Mouse (Mus musculus) megakaryocyte-erythroid progenitor cell, adult 5-6 weeks (primary cell): ENCODE measurements around the gene Cyp11a1. TPM values are rescaled to one million over a fixed set of nuclear protein-coding genes. Genes with fewer than 3 reads are reported as not detected.

Experiments used
- ATAC-seq: replicated peaks from 2 replicates; pipeline ENCODE4 v1.8.0; 2016; ENCODE audit warnings: mild to moderate bottlenecking, inconsistent platforms; ENCODE audit not compliant: severe bottlenecking, poor library complexity, low FRiP score, low TSS enrichment
- total RNA-seq, 2 experiments: library from RNA; stranded (forward) in 1 of 2; stranded (reverse) in 1 of 2; fragments of 200-1000, 215-1000 nt in 1 of 2; fragments of >200 nt in 1 of 2; fragmentation: Nextera tagmentation in 1 of 2; gene quantifications; 2 replicates each; pipeline ENCODE4 v1.2.3; 2014 to 2017

Cyp11a1 gene
- total RNA-seq, 2 experiments from 2014 or later: not detected

DNA sequence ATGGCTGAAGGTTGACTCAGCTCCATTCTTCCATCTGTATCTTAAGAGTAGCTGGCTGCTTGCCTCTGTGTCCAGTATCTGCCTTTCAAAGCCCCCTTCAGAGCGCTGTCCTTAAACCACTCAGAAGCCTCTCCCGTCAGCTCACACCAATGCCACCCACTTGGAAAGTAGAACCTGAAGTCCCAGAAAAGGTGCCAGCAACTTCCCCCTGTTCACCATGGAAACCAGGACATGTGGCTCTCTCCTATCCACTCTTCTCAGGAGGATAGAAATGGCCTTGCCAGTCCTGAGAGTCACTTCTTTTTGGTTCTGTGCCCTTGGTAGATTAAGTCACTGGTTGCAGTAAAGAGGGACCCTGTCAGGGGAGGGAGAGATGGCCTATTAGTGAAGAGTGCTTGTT lies 7.5 kb upstream of the Cyp11a1 start:
- ATAC-seq: no peak

DNA sequence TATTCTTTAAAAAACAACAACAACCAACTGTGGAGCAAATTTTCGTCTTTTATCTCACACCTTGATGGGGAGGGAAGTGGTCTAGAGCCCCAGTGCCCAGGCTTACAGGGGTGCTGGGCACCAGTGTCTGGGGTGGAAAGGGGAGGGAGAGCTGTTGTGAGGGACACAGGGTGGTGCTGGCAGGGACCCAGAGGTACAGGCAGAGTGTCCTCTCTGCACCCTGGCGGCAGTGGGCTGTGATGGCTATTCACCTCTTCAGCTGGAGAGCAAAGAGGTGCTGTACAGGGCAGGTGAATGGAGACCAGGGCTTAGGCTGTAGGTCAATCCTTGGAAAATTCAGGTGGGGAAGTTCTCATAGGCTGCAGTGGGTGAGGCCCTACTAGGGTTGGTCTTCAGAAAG lies 6.5 kb upstream of the Cyp11a1 start:
- no peak for ATAC-seq

DNA sequence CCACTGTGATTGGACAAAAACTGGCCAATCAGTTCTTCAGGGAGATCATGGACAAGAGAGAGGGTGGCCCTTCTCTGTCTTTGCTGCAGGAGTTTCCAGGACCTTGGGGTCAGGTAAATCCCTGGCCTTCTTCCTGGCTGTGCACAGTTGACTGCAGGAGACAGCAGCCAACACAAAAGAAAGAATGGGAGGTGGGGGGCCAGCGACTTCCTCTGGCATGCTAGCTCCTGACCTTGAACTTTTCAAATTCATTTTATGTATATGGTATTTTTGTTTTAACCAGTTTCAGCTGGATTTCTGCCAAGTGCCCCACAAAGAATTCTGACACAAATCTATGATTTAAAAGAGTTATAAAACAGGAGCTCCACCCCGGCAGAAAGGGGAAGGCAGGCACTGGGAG lies 2.9 kb upstream of the Cyp11a1 start:
- ATAC-seq: no peak

DNA sequence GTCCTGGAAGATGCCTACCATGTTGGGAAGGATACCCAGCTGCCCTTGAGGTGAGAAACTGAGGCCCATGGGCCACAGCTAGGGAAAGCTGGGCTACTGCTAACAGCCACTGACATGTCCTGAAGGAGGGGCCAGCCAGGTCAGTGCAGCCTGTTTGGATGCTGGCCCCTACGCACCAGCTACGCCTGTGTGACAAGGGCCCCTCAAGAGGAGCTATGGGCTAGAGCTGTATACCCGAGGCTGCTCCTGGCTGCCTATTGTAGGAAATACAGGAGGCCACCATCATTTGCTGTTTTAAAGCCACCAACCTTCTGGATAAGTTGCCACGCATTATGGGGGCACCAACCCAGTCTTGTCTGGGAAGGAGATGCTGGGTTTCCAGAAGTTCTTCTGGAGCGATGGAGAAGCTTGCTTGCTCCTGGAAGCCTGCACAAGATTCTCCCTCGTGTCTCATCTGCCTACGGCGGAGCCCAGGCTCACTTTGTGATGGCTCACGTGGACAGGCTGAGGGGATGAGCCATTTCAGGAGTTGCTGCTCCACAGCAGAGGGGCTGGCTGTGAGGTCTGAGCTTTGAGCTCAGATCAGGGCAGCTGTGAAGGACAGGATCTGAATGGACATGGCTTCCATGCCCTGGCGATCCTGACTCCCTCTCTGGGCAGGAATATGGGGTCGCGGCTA lies 2.3 kb downstream of the Cyp11a1 start:
- no peak for ATAC-seq

DNA sequence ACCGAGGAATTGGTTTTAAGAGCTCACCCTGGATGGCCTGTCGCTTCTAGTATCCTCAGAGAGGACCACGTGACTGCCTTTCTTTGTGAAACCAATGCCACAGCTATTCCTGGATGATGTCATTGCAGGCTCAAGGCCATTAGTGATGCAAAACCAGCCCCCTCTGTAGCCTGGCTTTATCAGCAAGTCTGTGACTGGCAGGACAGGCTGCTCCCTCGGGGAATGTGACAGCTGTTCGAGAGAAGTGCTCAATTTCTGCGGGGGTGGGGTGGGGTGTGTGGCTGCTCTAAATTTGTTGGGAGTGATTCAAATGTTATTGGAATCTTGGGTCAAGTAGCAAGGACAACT lies 2.8 kb downstream of the Cyp11a1 start:
- ATAC-seq: no peak

DNA sequence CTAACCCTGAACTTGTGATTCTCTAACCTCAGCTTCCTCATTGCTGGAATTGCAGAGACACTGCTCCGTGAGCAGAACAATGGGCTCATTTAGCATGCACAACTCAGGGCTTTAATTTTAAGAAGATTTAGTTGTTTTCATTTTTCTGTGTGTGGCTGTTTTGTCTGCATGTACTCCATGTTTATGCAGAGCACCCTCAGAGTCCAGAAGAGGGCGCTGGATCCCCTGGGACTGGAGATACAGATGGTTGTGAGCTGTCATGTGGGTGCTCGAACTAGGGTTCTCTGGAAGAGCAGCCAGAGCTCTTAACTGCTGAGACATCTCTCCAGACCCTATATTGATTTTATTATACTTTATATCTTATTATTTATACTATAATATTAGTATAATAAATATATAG lies 3.4 kb downstream of the Cyp11a1 start:
- ATAC-seq: no peak

DNA sequence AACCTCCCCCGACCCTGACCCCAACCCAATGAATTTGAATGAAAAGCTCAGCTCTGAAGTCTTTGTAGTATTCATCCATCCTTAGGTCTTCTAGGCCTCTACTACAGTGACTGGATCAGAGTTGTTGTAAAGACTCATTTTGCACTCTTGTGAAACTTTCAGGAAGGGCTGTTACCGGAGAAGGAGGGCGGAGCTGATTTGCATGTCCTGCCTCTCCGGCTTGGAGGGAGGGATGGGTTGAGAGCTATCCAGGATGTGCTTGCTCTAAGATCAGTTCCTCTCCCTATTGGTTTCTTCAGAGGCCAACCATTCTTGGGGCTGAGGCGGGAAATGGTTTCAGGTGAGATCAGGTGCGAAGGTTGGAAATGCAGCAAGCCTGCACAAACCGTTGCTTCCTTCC lies 4.8 kb downstream of the Cyp11a1 start:
- no peak for ATAC-seq

DNA sequence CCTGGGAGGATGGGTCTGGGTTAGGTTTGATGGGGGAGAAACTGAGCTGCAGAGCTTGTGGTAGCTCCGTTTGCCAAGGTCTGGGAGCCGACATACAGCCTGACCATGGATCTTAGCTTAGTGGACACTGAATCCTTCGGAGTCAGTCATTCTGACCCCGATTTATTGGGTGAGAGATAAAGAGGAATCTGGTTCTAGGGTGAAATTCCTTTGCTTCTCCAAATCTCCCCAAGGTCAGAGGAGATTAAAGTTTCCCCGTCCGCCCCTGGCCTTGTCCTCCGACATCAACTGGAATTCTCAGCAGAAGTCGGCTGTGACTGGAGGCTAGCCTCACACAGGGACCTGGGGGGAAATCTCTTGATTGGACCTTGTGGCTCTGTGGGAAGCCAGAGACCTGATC lies 5.3 kb downstream of the Cyp11a1 start:
- no peak for ATAC-seq

DNA sequence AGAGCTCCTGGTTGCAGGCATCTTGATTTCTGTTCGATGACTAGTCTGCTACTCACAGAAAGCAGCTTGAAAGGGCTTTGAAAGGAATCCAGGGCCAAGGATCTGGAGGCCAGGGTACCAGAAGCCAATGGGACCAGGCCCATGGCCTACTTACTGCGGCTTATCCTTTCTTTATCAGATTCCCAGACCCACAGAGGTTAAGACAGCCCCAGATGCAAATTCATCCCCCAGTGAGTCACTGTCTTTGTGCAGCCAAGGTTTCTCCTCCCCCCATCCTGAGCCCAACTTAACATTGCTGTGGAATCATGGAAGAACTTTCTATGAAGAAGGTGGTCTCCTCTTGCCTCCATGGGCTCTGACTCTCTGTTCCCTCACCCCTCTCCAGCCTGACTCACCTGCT lies 6.3 kb downstream of the Cyp11a1 start:
- no peak for ATAC-seq

DNA sequence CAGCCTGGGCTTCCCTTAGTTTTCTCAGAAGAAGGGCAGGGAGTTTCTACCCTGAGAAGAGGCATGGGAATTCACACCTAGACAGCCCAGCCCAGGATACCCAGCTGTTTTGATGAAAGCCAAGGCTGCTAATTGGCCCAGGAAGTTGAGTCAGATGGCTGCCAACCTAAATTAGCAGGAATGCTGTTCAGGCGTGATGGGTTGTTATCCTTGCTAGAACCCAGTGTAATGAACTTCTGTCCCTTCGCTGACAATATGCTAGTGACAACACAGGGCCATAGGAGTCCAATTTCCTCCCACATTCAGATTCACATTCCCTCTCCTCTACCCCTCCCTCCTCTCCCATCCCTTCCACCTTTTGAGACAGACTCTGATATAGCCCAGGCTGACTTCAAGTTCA lies 6.7 kb downstream of the Cyp11a1 start:
- ATAC-seq: no peak

DNA sequence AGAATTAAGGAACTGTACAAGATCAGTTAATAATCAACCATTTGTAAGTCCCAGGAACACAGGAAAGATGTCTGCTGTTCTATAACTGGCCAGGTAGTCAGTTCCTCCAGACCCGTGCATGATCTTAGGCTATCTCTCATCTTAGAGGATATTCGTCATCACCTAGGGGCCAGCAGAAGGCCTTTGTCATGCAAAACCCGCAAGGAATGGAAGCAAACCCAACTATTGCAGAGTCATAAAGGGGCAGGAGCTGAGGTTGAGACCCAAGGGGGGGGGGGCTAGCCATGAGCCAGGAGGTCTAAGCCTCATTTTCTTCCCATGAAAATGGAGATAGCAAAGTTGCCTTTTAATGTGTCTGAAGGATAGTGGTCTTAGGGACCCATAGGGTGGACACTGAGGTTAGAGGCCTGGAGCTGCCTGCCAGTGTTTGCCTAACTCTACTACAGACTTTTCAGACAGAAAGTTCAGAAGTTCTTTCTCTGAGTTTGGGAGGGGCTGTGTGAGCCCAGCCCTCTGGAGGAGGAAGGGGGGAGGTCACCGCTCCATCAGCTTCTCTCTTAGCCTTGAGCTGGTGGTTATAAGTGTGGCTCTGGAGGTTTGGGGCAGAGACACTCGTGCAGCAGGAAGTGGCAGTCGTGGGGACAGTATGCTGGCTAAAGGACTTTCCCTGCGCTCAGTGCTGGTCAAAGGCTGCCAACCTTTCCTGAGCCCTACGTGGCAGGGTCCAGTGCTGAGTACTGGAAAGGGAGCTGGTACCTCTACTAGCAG lies 8.4 kb downstream of the Cyp11a1 start:
- ATAC-seq: no peak

DNA sequence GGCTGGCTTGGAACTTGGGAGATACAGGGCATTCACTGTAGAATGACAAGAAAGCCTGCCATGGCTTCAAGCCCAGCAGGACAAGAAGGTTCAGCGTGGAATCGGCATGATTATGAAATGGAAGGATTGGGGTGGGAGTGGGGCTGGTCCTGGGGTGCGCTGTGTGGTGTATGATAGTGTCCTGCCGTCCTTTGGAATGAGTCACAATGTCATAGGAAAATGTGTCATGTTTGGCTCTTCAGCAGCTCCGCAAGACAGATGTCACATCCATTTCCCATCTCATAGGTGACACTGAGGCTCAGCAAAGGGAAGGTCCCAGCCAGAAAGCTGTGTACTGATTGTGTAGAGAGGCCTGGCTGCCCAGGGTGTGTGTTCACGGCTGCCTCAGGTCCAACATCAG lies 9.6 kb downstream of the Cyp11a1 start:
- ATAC-seq: no peak

DNA sequence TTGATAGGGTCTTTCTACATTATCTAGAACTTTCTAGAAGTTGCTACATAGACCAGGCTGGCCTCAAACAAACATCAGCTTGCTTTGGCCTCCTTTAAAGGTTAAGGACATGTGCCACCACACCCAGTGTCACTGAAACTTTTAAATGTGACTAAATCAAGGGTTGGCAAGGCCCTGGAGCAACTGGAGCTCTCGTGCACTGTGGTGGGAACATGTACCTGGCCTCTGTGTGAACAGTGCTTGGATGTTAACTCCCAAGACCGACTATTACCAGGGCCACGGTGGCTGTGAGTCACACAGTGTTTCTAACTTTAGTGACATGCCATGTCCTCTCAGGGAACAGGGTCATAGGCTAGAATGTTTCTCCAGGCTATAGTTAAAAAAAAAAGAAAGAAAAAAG lies 10.8 kb downstream of the Cyp11a1 start:
- ATAC-seq: no peak

DNA sequence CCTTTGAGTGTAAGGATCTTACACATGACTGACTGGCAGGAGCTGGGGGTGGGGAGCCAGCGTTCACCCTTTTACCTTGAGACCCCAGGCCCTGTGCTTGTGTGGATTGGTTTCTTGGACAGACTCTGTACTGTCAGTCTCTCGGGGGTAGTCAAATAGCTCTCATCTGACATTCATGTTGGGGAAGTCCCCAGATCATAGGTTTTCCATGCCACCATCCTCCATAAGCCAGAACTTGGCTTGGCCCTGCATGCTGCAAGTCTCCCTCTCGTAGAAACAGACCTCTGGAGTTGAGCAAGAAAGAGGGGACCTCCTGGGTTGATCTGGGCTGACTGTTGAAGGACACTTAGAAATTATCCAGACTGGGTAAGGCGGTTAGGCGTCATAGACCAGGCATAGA lies 12.2 kb downstream of the Cyp11a1 start:
- ATAC-seq: no peak

DNA sequence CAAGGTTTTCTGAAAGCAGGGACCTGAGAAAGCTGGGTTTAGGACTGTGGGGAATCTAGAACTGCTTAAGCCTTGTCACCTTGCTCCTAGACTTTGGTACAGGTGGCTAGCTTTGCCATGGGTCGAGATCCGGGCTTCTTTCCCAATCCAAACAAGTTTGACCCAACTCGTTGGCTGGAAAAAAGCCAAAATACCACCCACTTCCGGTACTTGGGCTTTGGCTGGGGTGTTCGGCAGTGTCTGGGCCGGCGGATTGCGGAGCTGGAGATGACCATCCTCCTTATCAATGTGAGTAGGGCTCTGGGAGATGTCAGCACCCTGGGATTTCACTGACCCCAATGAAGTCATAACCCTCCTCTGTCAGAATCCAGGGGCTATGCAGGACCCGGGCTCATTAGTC lies 19.8 kb downstream of the Cyp11a1 start:
- ATAC-seq: no peak

DNA sequence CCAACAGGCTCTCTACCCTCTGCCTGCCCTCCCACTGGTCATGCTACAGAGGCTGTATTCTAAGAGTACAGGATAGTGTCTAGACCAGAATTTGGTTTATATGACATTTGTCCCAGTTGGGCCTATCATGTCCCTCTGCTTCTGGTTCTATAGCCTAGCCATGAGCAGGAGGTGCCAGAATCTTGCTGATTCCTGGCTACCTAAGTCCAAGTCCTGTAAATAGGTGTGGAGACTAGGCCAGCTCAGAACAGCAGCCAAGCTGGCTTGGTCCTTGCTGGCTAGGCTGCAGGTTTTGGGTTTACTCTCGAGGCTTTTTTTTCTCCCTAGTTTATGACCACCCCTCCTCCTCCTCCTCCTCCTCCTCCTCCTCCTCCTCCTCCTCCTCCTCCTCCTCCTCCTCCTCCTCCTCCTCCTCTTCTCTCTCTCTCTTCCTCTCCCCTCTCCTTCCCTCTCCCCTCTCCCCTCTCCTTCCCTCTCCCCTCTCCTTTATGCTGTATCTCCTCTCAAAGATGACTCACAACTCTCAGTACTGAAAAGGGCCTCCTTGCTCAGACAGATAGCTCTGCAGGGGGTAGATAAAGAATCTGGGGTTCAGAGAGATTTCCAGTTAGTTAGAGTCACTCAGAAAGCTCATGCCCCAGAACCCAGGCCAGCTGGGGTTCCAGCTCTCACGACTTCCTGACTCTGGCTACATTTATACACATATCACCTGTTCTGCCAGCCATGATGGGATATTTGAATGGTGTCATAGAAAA lies 21.4 kb downstream of the Cyp11a1 start:
- no peak for ATAC-seq

DNA sequence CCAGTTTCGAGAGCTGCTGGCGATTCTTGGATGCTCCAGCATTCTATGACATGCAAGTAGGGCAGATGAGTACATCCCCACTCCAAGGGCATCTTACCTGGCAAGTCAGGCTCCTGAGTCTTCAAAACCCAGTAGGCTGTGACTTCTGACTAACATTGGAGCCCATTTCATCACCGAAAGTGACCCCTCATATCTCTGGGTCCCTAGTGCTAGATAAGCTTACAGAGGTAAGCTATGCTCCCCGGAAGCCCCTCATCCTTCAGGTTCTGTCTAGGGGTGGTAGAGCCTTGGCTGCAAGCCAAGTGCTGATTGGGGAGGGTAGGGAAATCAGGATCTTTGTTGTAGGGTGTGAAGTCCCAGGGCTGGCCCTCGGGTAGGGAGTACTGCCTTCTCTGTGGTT lies 22.6 kb downstream of the Cyp11a1 start:
- ATAC-seq: no peak

DNA sequence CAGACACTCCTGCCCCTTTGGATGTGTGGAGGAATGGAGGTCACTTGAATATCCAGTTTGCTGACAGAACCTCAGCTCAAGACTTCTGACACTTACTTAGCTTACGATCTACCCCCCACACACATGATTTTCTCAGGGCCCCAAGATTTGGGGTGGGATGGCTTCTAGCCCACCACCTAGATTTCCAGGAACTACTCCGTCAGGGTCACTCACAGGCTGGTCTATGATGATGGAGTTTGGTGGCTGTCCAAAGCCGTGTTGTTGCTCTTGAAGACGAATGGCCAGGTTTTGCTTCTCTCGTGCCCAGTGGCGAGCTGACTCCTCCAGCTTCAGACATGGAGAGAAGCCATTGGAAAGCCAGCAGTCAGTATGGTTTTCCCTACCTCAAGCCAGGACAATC lies 23.4 kb downstream of the Cyp11a1 start:
- no peak for ATAC-seq

DNA sequence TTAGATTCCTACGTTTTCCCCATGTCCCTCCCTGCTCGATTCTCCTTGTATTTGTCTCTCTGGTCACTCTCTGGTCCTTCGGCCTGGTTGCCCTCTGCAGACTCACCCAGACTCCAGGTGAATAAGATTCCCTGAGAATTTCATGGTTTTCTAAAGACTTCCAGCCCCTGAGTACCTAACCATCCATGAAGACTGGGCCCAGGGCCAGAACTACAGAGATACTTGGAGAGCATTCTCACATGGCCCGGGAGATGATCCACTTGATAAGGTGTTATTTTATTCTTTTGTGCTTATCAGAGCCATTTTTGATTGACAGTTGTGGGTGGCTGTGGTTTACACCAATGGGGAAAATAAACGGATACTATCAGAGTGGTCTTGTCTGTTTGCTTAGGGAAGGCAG lies 25.7 kb downstream of the Cyp11a1 start:
- ATAC-seq: no peak

DNA sequence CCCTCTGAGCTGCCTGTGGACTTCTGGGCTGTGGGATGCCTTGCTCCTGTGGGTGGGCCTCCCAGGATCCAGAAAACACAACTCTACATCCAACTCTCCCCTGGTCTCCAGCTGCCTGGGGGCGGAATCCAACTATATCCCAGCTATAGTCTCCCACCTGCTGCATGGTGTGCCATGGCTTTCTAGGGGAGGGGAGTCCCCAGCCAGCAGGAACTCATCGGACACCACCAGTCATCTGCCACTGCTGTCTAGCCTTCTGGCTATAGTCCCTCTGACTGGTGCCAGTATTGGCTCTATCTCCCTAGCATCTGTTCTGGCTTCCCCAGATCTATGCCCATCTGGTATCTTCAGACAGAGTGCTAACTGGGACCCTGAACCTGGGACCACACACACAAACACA lies 29.3 kb downstream of the Cyp11a1 start:
- ATAC-seq: no peak
